Mouse (Mus musculus): ENCODE measurements around the gene Colq.

Gene Colq

GRCm38 (mm10) chr14:31574903-31575665 is 16.1 kb downstream of the Colq start:
- no peak for DNase-seq (ENCODE audit: low spot score)

- no peak for DNase-seq (ENCODE audit: low spot score)
These were observed 18.5 kb downstream of the Colq start for GRCm38 (mm10) chr14:31572561-31573175.

- DNase-seq (ENCODE audit: low spot score), result no peak
These were observed 19.7 kb downstream of the Colq start for GRCm38 (mm10) chr14:31571419-31571818.

- no peak for DNase-seq (ENCODE audit: low spot score)
These were observed 20.8 kb downstream of the Colq start for GRCm38 (mm10) chr14:31570131-31570951.

GRCm38 (mm10) chr14:31569151-31569631 is 22.0 kb downstream of the Colq start:
- DNase-seq (ENCODE audit: low spot score), result no peak

- DNase-seq (ENCODE audit: low spot score), result no peak
These were observed 25.5 kb downstream of the Colq start for GRCm38 (mm10) chr14:31565478-31566212.

- no peak for DNase-seq (ENCODE audit: low spot score)
These were observed 26.5 kb downstream of the Colq start for GRCm38 (mm10) chr14:31564452-31565179.

GRCm38 (mm10) chr14:31560886-31561285 is 30.3 kb downstream of the Colq start:
- DNase-seq (ENCODE audit: low spot score), result no peak

- DNase-seq (ENCODE audit: low spot score), result no peak
These were observed 31.9 kb downstream of the Colq start for GRCm38 (mm10) chr14:31559216-31559615.

- DNase-seq (ENCODE audit: low spot score), result no peak
These were observed 33.4 kb downstream of the Colq start for GRCm38 (mm10) chr14:31557784-31558183.

- no peak for DNase-seq (ENCODE audit: low spot score)
These were observed 33.9 kb downstream of the Colq start for GRCm38 (mm10) chr14:31557273-31557672.

- DNase-seq (ENCODE audit: low spot score), result no peak
These were observed 34.5 kb downstream of the Colq start for GRCm38 (mm10) chr14:31556526-31557260.

GRCm38 (mm10) chr14:31555963-31556434 is 35.1 kb downstream of the Colq start:
- DNase-seq (ENCODE audit: low spot score), result no peak

GRCm38 (mm10) chr14:31555021-31555420 is 36.1 kb downstream of the Colq start:
- no peak for DNase-seq (ENCODE audit: low spot score)

GRCm38 (mm10) chr14:31543885-31544442 is 47.2 kb downstream of the Colq start:
- no peak for DNase-seq (ENCODE audit: low spot score)

GRCm38 (mm10) chr14:31537298-31537697 is 53.8 kb downstream of the Colq start:
- no peak for DNase-seq (ENCODE audit: low spot score)

- no peak for DNase-seq (ENCODE audit: low spot score)
These were observed 58.5 kb downstream of the Colq start for GRCm38 (mm10) chr14:31532656-31533055.

GRCm38 (mm10) chr14:31531506-31532148 is 59.5 kb downstream of the Colq start:
- DNase-seq (ENCODE audit: low spot score), result no peak

GRCm38 (mm10) chr14:31530847-31531246 is 60.3 kb downstream of the Colq start:
- no peak for DNase-seq (ENCODE audit: low spot score)

Measured in ovary, postnatal 10 days (tissue).